Mouse (Mus musculus): Measurements from ENCODE around the gene Rad54l.

DNA sequence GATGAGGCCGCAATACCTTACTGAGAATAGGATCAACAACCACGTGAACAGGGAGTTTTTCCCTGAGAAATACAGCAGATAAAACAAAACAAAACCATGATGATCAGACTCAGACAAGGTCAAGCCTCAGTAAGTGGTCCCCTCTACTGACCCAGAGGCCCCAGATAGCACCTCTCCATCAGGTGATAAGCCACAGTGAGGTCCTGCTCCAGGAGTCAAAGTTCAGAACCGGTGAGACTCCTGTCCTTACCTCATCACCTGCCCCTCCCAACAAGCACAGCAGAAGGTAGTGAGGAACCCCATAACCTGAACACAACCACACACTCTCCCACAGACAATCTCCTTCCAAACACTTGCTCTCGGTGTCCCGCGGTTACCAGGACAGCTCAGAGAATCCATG is 12.8 kb downstream of the Rad54l start:
- TF ChIP-seq EP300 (IDR thresholded peaks at IDR 0.05), result no peak
- TF ChIP-seq CTCF (IDR thresholded peaks at IDR 0.05), result no peak
